Mouse (Mus musculus): ENCODE data around the gene Srbd1.

Gene Srbd1

GRCm38 (mm10) chr17:86144537-86145078 is 367 bp downstream of the Srbd1 start:
- no peak for DNase-seq (ENCODE audit: low spot score in 2 of 2)

GRCm38 (mm10) chr17:86135835-86136234 is 9.1 kb downstream of the Srbd1 start:
- DNase-seq (ENCODE audit: low spot score in 2 of 2): no peak

GRCm38 (mm10) chr17:86134461-86134860 is 10.5 kb downstream of the Srbd1 start:
- no peak for DNase-seq (ENCODE audit: low spot score in 2 of 2)

GRCm38 (mm10) chr17:86132534-86132933 is 12.4 kb downstream of the Srbd1 start:
- DNase-seq (ENCODE audit: low spot score in 2 of 2): no peak

GRCm38 (mm10) chr17:86128198-86128597 is 16.8 kb downstream of the Srbd1 start:
- DNase-seq (ENCODE audit: low spot score in 2 of 2): no peak

GRCm38 (mm10) chr17:86125908-86126307 is 19.1 kb downstream of the Srbd1 start:
- DNase-seq (ENCODE audit: low spot score in 2 of 2): no peak

- DNase-seq (ENCODE audit: low spot score in 2 of 2): no peak
Measured at GRCm38 (mm10) chr17:86123146-86123545, 21.8 kb downstream of the Srbd1 start.

- no peak for DNase-seq (ENCODE audit: low spot score in 2 of 2)
Measured at GRCm38 (mm10) chr17:86096875-86097274, 48.1 kb downstream of the Srbd1 start.

- DNase-seq (ENCODE audit: low spot score in 2 of 2): no peak
Measured at GRCm38 (mm10) chr17:86093124-86093523, 51.9 kb downstream of the Srbd1 start.

- no peak for DNase-seq (ENCODE audit: low spot score in 2 of 2)
Measured at GRCm38 (mm10) chr17:86091631-86092030, 53.3 kb downstream of the Srbd1 start.

GRCm38 (mm10) chr17:86089893-86090588 is 54.9 kb downstream of the Srbd1 start:
- DNase-seq (ENCODE audit: low spot score in 2 of 2): no peak

GRCm38 (mm10) chr17:86087922-86088321 is 57.1 kb downstream of the Srbd1 start:
- no peak for DNase-seq (ENCODE audit: low spot score in 2 of 2)

- no peak for DNase-seq (ENCODE audit: low spot score in 2 of 2)
Measured at GRCm38 (mm10) chr17:86086191-86086590, 58.8 kb downstream of the Srbd1 start.

- DNase-seq (ENCODE audit: low spot score in 2 of 2): no peak
Measured at GRCm38 (mm10) chr17:86083207-86083606, 61.8 kb downstream of the Srbd1 start.

GRCm38 (mm10) chr17:86078060-86078459 is 66.9 kb downstream of the Srbd1 start:
- DNase-seq (ENCODE audit: low spot score in 2 of 2): no peak

- no peak for DNase-seq (ENCODE audit: low spot score in 2 of 2)
Measured at GRCm38 (mm10) chr17:86067444-86067843, 77.5 kb downstream of the Srbd1 start.

- DNase-seq (ENCODE audit: low spot score in 2 of 2): no peak
Measured at GRCm38 (mm10) chr17:86065833-86066232, 79.1 kb downstream of the Srbd1 start.

GRCm38 (mm10) chr17:86063461-86063860 is 81.5 kb downstream of the Srbd1 start:
- peak; percentile 15 to 52 for DNase-seq (ENCODE audit: low spot score in 2 of 2)

- DNase-seq (ENCODE audit: low spot score in 2 of 2): no peak
Measured at GRCm38 (mm10) chr17:86060911-86061310, 84.1 kb downstream of the Srbd1 start.

- no peak for DNase-seq (ENCODE audit: low spot score in 2 of 2)
Measured at GRCm38 (mm10) chr17:86040221-86040984, 104.6 kb downstream of the Srbd1 start.

- DNase-seq (ENCODE audit: low spot score in 2 of 2): no peak
Measured at GRCm38 (mm10) chr17:86039741-86040140, 105.2 kb downstream of the Srbd1 start.

GRCm38 (mm10) chr17:86038211-86038648 is 106.7 kb downstream of the Srbd1 start:
- DNase-seq (ENCODE audit: low spot score in 2 of 2): no peak

- no peak for DNase-seq (ENCODE audit: low spot score in 2 of 2)
Measured at GRCm38 (mm10) chr17:86035576-86035975, 109.4 kb downstream of the Srbd1 start.
